8 mouse cellular contexts compared by ENCODE assay signal in genomic region chr5:32863253-32864228, GRCm38 (mm10). TPM values are rescaled to one million over a fixed set of nuclear protein-coding genes. Genes with fewer than 3 reads are reported as not detected.
DNase-seq lines count a peak whose midpoint lies in the region; ATAC-seq and TF ChIP-seq lines count a peak whose summit lies in the region.

TSS of gene Depdc5 (plus strand) at chr5:32863701.

- H3K27me3 ChIP-seq in Patski = no peaks in the 10 kb centered on the region
- H3K27me3 ChIP-seq in hindbrain, embryonic 13.5 days = no peaks in the 10 kb centered on the region

- DNase-seq in Patski (ENCODE audit: low read depth, low spot score) = peak; percentile 48
- DNase-seq in cerebellum, postnatal 14 days = peak; percentile 94
- peak; percentile 70 to 78 for DNase-seq in frontal cortex, postnatal 14 days (ENCODE audit: low spot score in 2 of 2)
- peak; percentile 71 to 83 for DNase-seq in layer of hippocampus, postnatal 25 days (ENCODE audit: extremely low spot score in 1 of 2, low spot score in 1 of 2)
- DNase-seq in lung, postnatal 25 days (ENCODE audit: low spot score) = peak; percentile 96
- DNase-seq in retina, embryonic 14.5 days (ENCODE audit: low spot score) = peak; percentile 93
- DNase-seq in thymus, postnatal 4 days = peak; percentile 99

- in situ Hi-C loops in Patski (cut with MboI; ENCODE audit: low pct_unique_long_range_greater_than_20kb) = no loop called here

- POLR2A ChIA-PET in Patski (lab: Charles Lee) = interaction anchor here (0.7 to 1.1 kb wide), 4 partner anchors 12 to 103 kb away, joined by 3 read pairs; no protein-coding TSS in a partner anchor

- H3K4me2 ChIP-seq in hindbrain, embryonic 13.5 days = peak within 1 kb of the TSS; percentile 76

- H3K4me1 ChIP-seq in hindbrain, embryonic 13.5 days (replicated peaks) = peaks cover 10% of the 10 kb centered on the region

- no peak for TF ChIP-seq CTCF in Patski (IDR thresholded peaks at IDR 0.05)

- H3K9ac ChIP-seq in hindbrain, embryonic 13.5 days = peak within 1 kb of the TSS; percentile 77

- ATAC-seq in Patski = peak; percentile 89
- ATAC-seq in hindbrain, embryonic 13.5 days (ENCODE audit: low FRiP score) = peak; percentile 98

- H3K27ac ChIP-seq in hindbrain, embryonic 13.5 days = peak within 1 kb of the TSS; percentile 67

- under 1% methylated on average over 62 of the region's 64 CpGs for WGBS in hindbrain, embryonic 13.5 days

- no peaks in the 10 kb centered on the region for H3K9me3 ChIP-seq in hindbrain, embryonic 13.5 days

- H3K4me3 ChIP-seq in hindbrain, embryonic 13.5 days = peak within 1 kb of the TSS; percentile 71

- H3K36me3 ChIP-seq in hindbrain, embryonic 13.5 days = peaks cover 17% of the 10 kb centered on the region

- CTCF ChIA-PET in Patski (lab: Charles Lee) = no interaction called here

RNA-seq across cellular contexts. Expression of gene Depdc5, which starts in this region (rescaled TPM):
- polyA plus RNA-seq in Patski (2021) = 24.1 TPM
- 28.6 and 31.4 TPM in 2 replicates for polyA plus RNA-seq in hindbrain, embryonic 13.5 days (2015; fragmentation: Nextera tagmentation; extraction: Ambion mirVana)
- total RNA-seq in layer of hippocampus, postnatal 25 days (2021) = 10 to 100 TPM; 57.1 to 66.6 TPM

Comparison
In these comparisons a context has a peak if more than half of its experiments do, and no peak if none do; other contexts are left out.
1. Peak in every context shown above with its lines: DNase-seq, ATAC-seq, H3K4me3 ChIP-seq and H3K27ac ChIP-seq.
2. DNase-seq: peak in every context shown above with its lines; median percentile 99 in thymus, postnatal 4 days; 96 in lung, postnatal 25 days; 94 in cerebellum, postnatal 14 days; 93 in retina, embryonic 14.5 days; 77 in layer of hippocampus, postnatal 25 days; 74 in frontal cortex, postnatal 14 days; 48 in Patski.